Comparison of ENCODE assay signal across 11 mouse cellular contexts in the genomic region with DNA sequence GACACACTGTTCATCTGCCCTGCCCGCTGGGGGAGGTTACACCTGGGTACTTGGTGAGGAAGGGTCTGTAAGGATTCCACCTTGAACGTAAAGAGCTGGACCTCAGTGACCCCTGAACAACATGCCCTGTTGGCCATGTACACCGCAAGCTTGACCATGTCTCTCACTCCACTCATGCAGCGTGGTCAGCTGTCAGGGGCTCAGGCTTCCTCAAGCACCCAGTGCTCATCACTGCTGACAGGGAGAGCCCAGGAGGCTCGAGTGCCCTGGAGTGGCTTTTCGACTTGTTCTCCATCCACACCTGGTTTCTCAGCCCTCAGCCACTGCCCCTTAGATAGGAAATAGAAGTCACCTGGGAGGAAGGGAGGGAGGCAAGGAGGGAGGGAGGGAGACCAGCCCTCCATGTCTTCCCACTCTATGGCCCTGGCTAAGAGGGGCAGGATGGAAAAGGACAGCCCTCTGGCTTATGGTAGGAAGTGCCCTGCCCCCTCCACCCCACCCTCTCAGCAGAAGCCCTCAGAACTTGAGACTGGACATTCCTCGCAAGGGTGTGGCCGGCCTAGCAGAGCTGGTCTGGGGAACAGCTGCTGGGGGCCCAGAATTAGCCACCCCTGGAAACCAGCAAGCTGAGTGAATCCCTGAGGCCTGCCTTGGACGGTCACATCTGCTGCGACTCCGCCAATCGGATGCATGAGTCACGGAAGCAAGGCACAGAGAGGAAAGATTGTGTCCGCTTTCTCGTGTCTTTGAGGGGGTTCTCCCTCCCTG. TPM values are rescaled to one million over a fixed set of nuclear protein-coding genes. Genes with fewer than 3 reads are reported as not detected.
DNase-seq lines count a peak whose midpoint lies in the region; ATAC-seq and TF ChIP-seq lines count a peak whose summit lies in the region.
"Had no signal": no experiment of that assay in that cellular context is flagged by ENCODE, and none has a peak within 500 bp of the region (broad histone marks: within the 10 kb centered on the region; RNA-seq: fewer than 3 reads in every experiment).

No protein-coding gene starts in this region.

- ATAC-seq in intestine, embryonic 15.5 days, result peak; percentile 43; the same call in 1 of the 2 replicates
- no peak for ATAC-seq in intestine, postnatal 0 days
- ATAC-seq in limb, embryonic 13.5 days (ENCODE audit: low FRiP score, low read depth), result peak; percentile 87
- ATAC-seq in hindbrain, embryonic 12.5 days (ENCODE audit: low FRiP score), result no peak
- ATAC-seq: forebrain, postnatal 0 days had no signal

- no peaks in the 10 kb centered on the region for H3K36me3 ChIP-seq in intestine, embryonic 15.5 days
- no peaks in the 10 kb centered on the region for H3K36me3 ChIP-seq in intestine, postnatal 0 days (ENCODE audit: control insufficient read depth, insufficient read depth)
- no peaks in the 10 kb centered on the region for H3K36me3 ChIP-seq in C2C12 (ENCODE audit: control insufficient read depth, insufficient read depth)
- H3K36me3 ChIP-seq in limb, embryonic 13.5 days, result no peaks in the 10 kb centered on the region
- H3K36me3 ChIP-seq in hindbrain, embryonic 12.5 days, result no peaks in the 10 kb centered on the region

- H3K27me3 ChIP-seq in intestine, embryonic 15.5 days (replicated peaks), result no peaks in the 10 kb centered on the region
- no peaks in the 10 kb centered on the region for H3K27me3 ChIP-seq in intestine, postnatal 0 days (replicated peaks; ENCODE audit: control insufficient read depth, insufficient read depth, low read length)
- H3K27me3 ChIP-seq in C2C12 (ENCODE audit: control insufficient read depth, insufficient read depth, insufficient read length), result no peaks in the 10 kb centered on the region
- H3K27me3 ChIP-seq in limb, embryonic 13.5 days, result no peaks in the 10 kb centered on the region
- H3K27me3 ChIP-seq in hindbrain, embryonic 12.5 days, result no peaks in the 10 kb centered on the region

- 0 out of 2 replicates have a peak, but pooled peaks cover 4% of the 10 kb centered on the region for H3K4me1 ChIP-seq in intestine, embryonic 15.5 days (replicated peaks)
- H3K4me1 ChIP-seq in intestine, postnatal 0 days (replicated peaks; ENCODE audit: control insufficient read depth, insufficient read depth, low read length), result no peaks in the 10 kb centered on the region
- no peaks in the 10 kb centered on the region; the same call in 1 of the 2 replicates for H3K4me1 ChIP-seq in limb, embryonic 13.5 days
- H3K4me1 ChIP-seq in hindbrain, embryonic 12.5 days, result no peaks in the 10 kb centered on the region

- H3ac ChIP-seq in C2C12 (ENCODE audit: control insufficient read depth, insufficient read length, low read depth), result peak overlapping the region; percentile 73

- H3K4me3 ChIP-seq in intestine, embryonic 15.5 days (replicated peaks), result no peak overlapping the region
- H3K4me3 ChIP-seq in intestine, postnatal 0 days (ENCODE audit: low read depth, low read length), result no peak overlapping the region
- no peak overlapping the region for H3K4me3 ChIP-seq in C2C12 (ENCODE audit: insufficient read depth, poor library complexity, severe bottlenecking)
- H3K4me3 ChIP-seq in limb, embryonic 13.5 days, result no peak overlapping the region
- no peak overlapping the region for H3K4me3 ChIP-seq in hindbrain, embryonic 12.5 days

- H3K4me2 ChIP-seq in intestine, embryonic 15.5 days (replicated peaks), result no peak overlapping the region
- H3K4me2 ChIP-seq in intestine, postnatal 0 days (replicated peaks; ENCODE audit: low read depth), result no peak overlapping the region
- H3K4me2 ChIP-seq in limb, embryonic 13.5 days (replicated peaks), result no peak overlapping the region
- no peak overlapping the region for H3K4me2 ChIP-seq in hindbrain, embryonic 12.5 days (replicated peaks)

- WGBS in intestine, embryonic 15.5 days, result 53% methylated on average over 15 of the region's 15 CpGs
- WGBS in intestine, postnatal 0 days, result 57% methylated on average over 15 of the region's 15 CpGs
- 65% methylated on average over 15 of the region's 15 CpGs for WGBS in limb, embryonic 13.5 days
- 76% methylated on average over 15 of the region's 15 CpGs for WGBS in hindbrain, embryonic 12.5 days

- TF ChIP-seq CTCF in intestine, postnatal 0 days (IDR thresholded peaks at IDR 0.05; ENCODE audit: low read depth), result no peak
- no peak for TF ChIP-seq CTCF in C2C12 (IDR thresholded peaks at IDR 0.05; ENCODE audit: control insufficient read depth, insufficient read depth, insufficient read length)

- peak; percentile 80 for DNase-seq in gastrocnemius, postnatal 25 days
- DNase-seq in cerebellum, adult 9-11 months, result no peak
- DNase-seq in cerebellum, adult 11 months, result no peak
- DNase-seq: adrenal gland, postnatal 25 days; forebrain, postnatal 0 days had no signal

- peaks cover 7% of the 10 kb centered on the region for H3K79me2 ChIP-seq in C2C12 (ENCODE audit: control insufficient read depth, insufficient read depth)

- H3K79me3 ChIP-seq in C2C12 (ENCODE audit: low read depth), result peaks cover 6% of the 10 kb centered on the region

- H3K27ac ChIP-seq in intestine, embryonic 15.5 days, result no peak overlapping the region
- H3K27ac ChIP-seq in intestine, postnatal 0 days (ENCODE audit: low read depth, low read length), result no peak overlapping the region
- no peak overlapping the region for H3K27ac ChIP-seq in limb, embryonic 13.5 days
- no peak overlapping the region for H3K27ac ChIP-seq in hindbrain, embryonic 12.5 days

- H3K9me3 ChIP-seq in intestine, embryonic 15.5 days, result no peaks in the 10 kb centered on the region
- no peaks in the 10 kb centered on the region for H3K9me3 ChIP-seq in intestine, postnatal 0 days (ENCODE audit: control insufficient read depth)
- peaks cover 6% of the 10 kb centered on the region; the same call in 1 of the 2 replicates for H3K9me3 ChIP-seq in limb, embryonic 13.5 days
- no peaks in the 10 kb centered on the region for H3K9me3 ChIP-seq in hindbrain, embryonic 12.5 days (replicated peaks)

- no peak overlapping the region for H3K9ac ChIP-seq in intestine, embryonic 15.5 days
- no peak overlapping the region for H3K9ac ChIP-seq in intestine, postnatal 0 days (ENCODE audit: low read depth, low read length)
- no peak overlapping the region for H3K9ac ChIP-seq in limb, embryonic 13.5 days
- no peak overlapping the region for H3K9ac ChIP-seq in hindbrain, embryonic 12.5 days
- H3K9ac ChIP-seq: forebrain, postnatal 0 days had no signal

TF ChIP-seq in C2C12, 6 proteins besides CTCF, POLR2A, EP300 and RAD21:
- peak; percentile 94 for TF ChIP-seq MYOD1 (IDR thresholded peaks at IDR 0.05; ENCODE audit: control insufficient read depth, insufficient read length, low read depth)
- TF ChIP-seq CEBPB (IDR thresholded peaks at IDR 0.05; ENCODE audit: low read depth), result no peak
- no peak for TF ChIP-seq MYOG (IDR thresholded peaks at IDR 0.05; ENCODE audit: control insufficient read depth, extremely low read depth, insufficient read length)

RNA-seq across cellular contexts. Expression of gene Jph2, which starts 11.2 kb away (rescaled TPM):
- 8.5 and 9.8 TPM in 2 replicates for polyA plus RNA-seq in intestine, embryonic 15.5 days (2015; fragmentation: Nextera tagmentation; extraction: Ambion mirVana)
- polyA plus RNA-seq in intestine, postnatal 0 days (2015; fragmentation: Nextera tagmentation; extraction: Ambion mirVana), result 9.8 and 10.0 TPM in 2 replicates
- 78.4 TPM for polyA plus RNA-seq in C2C12 (2012; fragmentation: generic; extraction: Trizol)
- 100 to 1,000 TPM; 424 to 451 TPM for total RNA-seq in gastrocnemius, postnatal 25 days (2021)
- polyA plus RNA-seq in limb, embryonic 13.5 days (2015; fragmentation: Nextera tagmentation; extraction: Ambion mirVana), result 2.4 and 2.7 TPM in 2 replicates
- 0.76 and 1.2 TPM in 2 replicates for polyA plus RNA-seq in hindbrain, embryonic 12.5 days (2016; fragmentation: Nextera tagmentation; extraction: Ambion mirVana)
- total RNA-seq: megakaryocyte-erythroid progenitor cell, adult 5-6 weeks had no signal

RNA-seq across cellular contexts. Expression of gene Oser1, which starts 37.9 kb away (rescaled TPM):
- 83.2 and 87.4 TPM in 2 replicates for polyA plus RNA-seq in intestine, embryonic 15.5 days (2015; fragmentation: Nextera tagmentation; extraction: Ambion mirVana)
- polyA plus RNA-seq in intestine, postnatal 0 days (2015; fragmentation: Nextera tagmentation; extraction: Ambion mirVana), result 62.3 and 64.5 TPM in 2 replicates
- 44.6 TPM for polyA plus RNA-seq in C2C12 (2012; fragmentation: generic; extraction: Trizol)
- total RNA-seq in gastrocnemius, postnatal 25 days (2021), result 10 to 100 TPM; 23.8 to 27.0 TPM
- polyA plus RNA-seq in limb, embryonic 13.5 days (2015; fragmentation: Nextera tagmentation; extraction: Ambion mirVana), result 95.8 and 96.5 TPM in 2 replicates
- 67.9 and 70.8 TPM in 2 replicates for polyA plus RNA-seq in hindbrain, embryonic 12.5 days (2016; fragmentation: Nextera tagmentation; extraction: Ambion mirVana)

RNA-seq across cellular contexts. Expression of gene Gdap1l1, which starts 51.7 kb away (rescaled TPM):
- polyA plus RNA-seq in intestine, embryonic 15.5 days (2015; fragmentation: Nextera tagmentation; extraction: Ambion mirVana), result 5.9 and 6.1 TPM in 2 replicates
- polyA plus RNA-seq in intestine, postnatal 0 days (2015; fragmentation: Nextera tagmentation; extraction: Ambion mirVana), result 2.3 and 2.4 TPM in 2 replicates
- 0.19 TPM for polyA plus RNA-seq in C2C12 (2012; fragmentation: generic; extraction: Trizol)
- not detected for total RNA-seq in gastrocnemius, postnatal 25 days (2021)
- polyA plus RNA-seq in limb, embryonic 13.5 days (2015; fragmentation: Nextera tagmentation; extraction: Ambion mirVana), result 0.72 and 0.78 TPM in 2 replicates
- 68.7 and 70.1 TPM in 2 replicates for polyA plus RNA-seq in hindbrain, embryonic 12.5 days (2016; fragmentation: Nextera tagmentation; extraction: Ambion mirVana)
- total RNA-seq: megakaryocyte-erythroid progenitor cell, adult 5-6 weeks had no signal

Comparison
In these comparisons a context has a peak if more than half of its experiments do, and no peak if none do; other contexts are left out.
1. ATAC-seq: peak in intestine, embryonic 15.5 days (single experiment) and limb, embryonic 13.5 days (single experiment); none in intestine, postnatal 0 days (single experiment) and hindbrain, embryonic 12.5 days (single experiment).